Comparison of ENCODE assay signal across 8 mouse cellular contexts in the genomic region with DNA sequence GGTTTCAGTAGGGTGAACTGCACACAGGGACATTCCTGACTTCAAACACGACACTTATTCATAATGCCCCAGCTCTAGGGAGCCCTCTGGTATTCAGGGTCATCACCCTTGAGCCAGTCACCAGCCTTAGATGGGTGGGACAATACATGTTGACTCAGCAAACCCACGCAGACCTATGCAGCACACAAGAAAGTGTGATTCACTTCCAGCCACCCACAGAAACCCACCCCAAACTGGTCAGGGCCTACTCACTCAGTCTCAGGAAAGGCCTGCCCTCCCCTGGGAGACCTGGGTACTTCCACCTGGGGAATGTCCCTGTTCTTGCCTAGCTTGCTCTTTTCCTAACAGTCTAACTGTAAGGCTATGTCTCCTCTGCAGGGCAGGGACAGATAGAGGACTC. TPM values are rescaled to one million over a fixed set of nuclear protein-coding genes. Genes with fewer than 3 reads are reported as not detected.
DNase-seq lines count a peak whose midpoint lies in the region; ATAC-seq and TF ChIP-seq lines count a peak whose summit lies in the region.
"Had no signal": no experiment of that assay in that cellular context is flagged by ENCODE, and none has a peak within 500 bp of the region (broad histone marks: within the 10 kb centered on the region; RNA-seq: fewer than 3 reads in every experiment).

No protein-coding gene starts in this region.

- H3K4me2 ChIP-seq in lung, postnatal 0 days (replicated peaks; ENCODE audit: low read depth, low read length): no peak overlapping the region
- no peak overlapping the region for H3K4me2 ChIP-seq in embryonic facial prominence, embryonic 12.5 days (replicated peaks)
- no peak overlapping the region for H3K4me2 ChIP-seq in stomach, embryonic 15.5 days

- H3K36me3 ChIP-seq in lung, postnatal 0 days (ENCODE audit: insufficient read depth, low read length): no peaks in the 10 kb centered on the region
- H3K36me3 ChIP-seq in embryonic facial prominence, embryonic 12.5 days: no peaks in the 10 kb centered on the region
- H3K36me3 ChIP-seq in stomach, embryonic 15.5 days: no peaks in the 10 kb centered on the region

- H3K4me3 ChIP-seq in lung, postnatal 0 days (ENCODE audit: low read depth, low read length): no peak overlapping the region
- no peak overlapping the region for H3K4me3 ChIP-seq in embryonic facial prominence, embryonic 12.5 days
- no peak overlapping the region for H3K4me3 ChIP-seq in stomach, embryonic 15.5 days (replicated peaks)
- H3K4me3 ChIP-seq: erythroblast, embryonic 14.5 days had no signal

- DNase-seq in lung, postnatal 0 days (ENCODE audit: low spot score): peak; percentile 10
- DNase-seq in lung, postnatal 14 days: no peak
- peak; percentile 39 to 69 for DNase-seq in kidney, postnatal 25 days
- DNase-seq in cerebellum, postnatal 10 days: no peak
- no peak for DNase-seq in urinary bladder, postnatal 36 days (ENCODE audit: low spot score in 2 of 2)

- ATAC-seq in lung, postnatal 0 days: peak; percentile 52
- ATAC-seq in embryonic facial prominence, embryonic 12.5 days (ENCODE audit: insufficient number of reproducible peaks, insufficient read depth, low FRiP score, low TSS enrichment): no peak
- 0 out of 2 replicates have a peak, but pooled peaks have one; percentile 4 for ATAC-seq in stomach, embryonic 15.5 days (ENCODE audit: insufficient read depth, low FRiP score, low read depth)

- WGBS in lung, postnatal 0 days: 42% methylated on average over 2 of the region's 2 CpGs
- WGBS in embryonic facial prominence, embryonic 12.5 days: 25% methylated on average over 2 of the region's 2 CpGs
- WGBS in stomach, embryonic 15.5 days: 29% methylated on average over 2 of the region's 2 CpGs

- no peaks in the 10 kb centered on the region for H3K27me3 ChIP-seq in lung, postnatal 0 days (replicated peaks; ENCODE audit: insufficient read depth, low read length)
- no peaks in the 10 kb centered on the region for H3K27me3 ChIP-seq in embryonic facial prominence, embryonic 12.5 days
- H3K27me3 ChIP-seq in stomach, embryonic 15.5 days (replicated peaks): no peaks in the 10 kb centered on the region

- TF ChIP-seq EP300 in lung, postnatal 0 days (IDR thresholded peaks at IDR 0.05): no peak

- no peak overlapping the region for H3K27ac ChIP-seq in lung, postnatal 0 days (ENCODE audit: low read length)
- peak overlapping the region; percentile 97 for H3K27ac ChIP-seq in embryonic facial prominence, embryonic 12.5 days
- H3K27ac ChIP-seq in stomach, embryonic 15.5 days: peak overlapping the region; percentile 95

- peak; percentile 23; the same call in 1 of the 2 replicates for TF ChIP-seq CTCF in lung, postnatal 0 days (IDR thresholded peaks at IDR 0.05)

- 0 out of 2 replicates have a peak, but pooled peaks cover 3% of the 10 kb centered on the region for H3K4me1 ChIP-seq in lung, postnatal 0 days (ENCODE audit: insufficient read depth, low read depth, low read length)
- peaks cover 61% of the 10 kb centered on the region for H3K4me1 ChIP-seq in embryonic facial prominence, embryonic 12.5 days
- peaks cover 30% of the 10 kb centered on the region for H3K4me1 ChIP-seq in stomach, embryonic 15.5 days

- H3K9me3 ChIP-seq in lung, postnatal 0 days (ENCODE audit: low read length): no peaks in the 10 kb centered on the region
- H3K9me3 ChIP-seq in embryonic facial prominence, embryonic 12.5 days: no peaks in the 10 kb centered on the region
- H3K9me3 ChIP-seq in stomach, embryonic 15.5 days: no peaks in the 10 kb centered on the region

- H3K9ac ChIP-seq in lung, postnatal 0 days (replicated peaks; ENCODE audit: low read depth): no peak overlapping the region
- no peak overlapping the region for H3K9ac ChIP-seq in embryonic facial prominence, embryonic 12.5 days
- H3K9ac ChIP-seq in stomach, embryonic 15.5 days: no peak overlapping the region

RNA-seq across cellular contexts. Expression of gene Oaf, which starts 22.2 kb away (rescaled TPM):
- 14.8 and 19.6 TPM in 2 replicates for polyA plus RNA-seq in lung, postnatal 0 days (2015; fragmentation: Nextera tagmentation; extraction: Ambion mirVana)
- 89.3 and 106 TPM in 2 replicates for polyA plus RNA-seq in embryonic facial prominence, embryonic 12.5 days (2016; fragmentation: Nextera tagmentation; extraction: Ambion mirVana)
- polyA plus RNA-seq in stomach, embryonic 15.5 days (2015; fragmentation: Nextera tagmentation; extraction: Ambion mirVana): 60.6 and 65.7 TPM in 2 replicates

RNA-seq across cellular contexts. Expression of gene Trim29, which starts 48.7 kb away (rescaled TPM):
- 0.87 and 1.1 TPM in 2 replicates for polyA plus RNA-seq in lung, postnatal 0 days (2015; fragmentation: Nextera tagmentation; extraction: Ambion mirVana)
- polyA plus RNA-seq in embryonic facial prominence, embryonic 12.5 days (2016; fragmentation: Nextera tagmentation; extraction: Ambion mirVana): 12.3 and 12.9 TPM in 2 replicates
- polyA plus RNA-seq in stomach, embryonic 15.5 days (2015; fragmentation: Nextera tagmentation; extraction: Ambion mirVana): 22.3 and 37.0 TPM in 2 replicates
- polyA plus RNA-seq: erythroblast, embryonic 14.5 days had no signal

RNA-seq across cellular contexts. Expression of gene Pou2f3, which starts 51.8 kb away (rescaled TPM):
- 0.07 and 0.13 TPM in 2 replicates for polyA plus RNA-seq in lung, postnatal 0 days (2015; fragmentation: Nextera tagmentation; extraction: Ambion mirVana)
- polyA plus RNA-seq in embryonic facial prominence, embryonic 12.5 days (2016; fragmentation: Nextera tagmentation; extraction: Ambion mirVana): 0.18 TPM in 1 of 2 replicates, not detected in the other
- polyA plus RNA-seq in stomach, embryonic 15.5 days (2015; fragmentation: Nextera tagmentation; extraction: Ambion mirVana): 0.54 and 0.68 TPM in 2 replicates
- polyA plus RNA-seq: erythroblast, embryonic 14.5 days had no signal

Comparison
In these comparisons a context has a peak if more than half of its experiments do, and no peak if none do; other contexts are left out.
1. DNase-seq: peak in lung, postnatal 0 days (single experiment) and kidney, postnatal 25 days (2 of 2); none in lung, postnatal 14 days (single experiment), cerebellum, postnatal 10 days (0 of 2) and urinary bladder, postnatal 36 days (0 of 2).